Mouse (Mus musculus) C3H10T1/2 (cell line): ENCODE results near the gene Gm2030. TPM values are rescaled to one million over a fixed set of nuclear protein-coding genes. Genes with fewer than 3 reads are reported as not detected.

Experiments used
- polyA plus RNA-seq, 2 experiments: library from polyadenylated mRNA; unstranded; fragments of >200 nt; fragmentation: generic; extraction: Trizol; gene quantifications; one replicate each; pipeline ENCODE4 v1.2.1; 2012; ENCODE audit warnings: missing spikeins in 2 of 2

Gene Gm2030
- polyA plus RNA-seq: not detected

GRCm38 (mm10) chrX:26309944-26310343, at the start of gene Gm2030:
Gene Gm2030, minus strand, starts transcription at chrX:26310044.

Other genes starting within 250 kb of the Gm2030 start
- gene Gm2012, start 78.7 kb downstream of the Gm2030 start, polyA plus RNA-seq: not detected
- gene Slx, start 235.5 kb upstream of the Gm2030 start, polyA plus RNA-seq: not detected